Comparison of ENCODE assay signal across 17 mouse cellular contexts in genomic region chr11:101195571-101195970, GRCm38 (mm10). TPM values are rescaled to one million over a fixed set of nuclear protein-coding genes. Genes with fewer than 3 reads are reported as not detected.
"Had no signal": no experiment of that assay in that cellular context is flagged by ENCODE, and none has a peak within 500 bp of the region (broad histone marks: within the 10 kb centered on the region; RNA-seq: fewer than 3 reads in every experiment).

No protein-coding gene starts in this region.

- H3K9me3 ChIP-seq: liver, embryonic 13.5 days; midbrain, embryonic 10.5 days; neural tube, embryonic 12.5 days; neural tube, embryonic 15.5 days had no signal

- H3K4me3 ChIP-seq: left cerebral cortex, adult 2 months; liver, embryonic 13.5 days; midbrain, embryonic 10.5 days; neural tube, embryonic 12.5 days; neural tube, embryonic 15.5 days had no signal

- DNase-seq: kidney, adult 9 months; kidney, postnatal 14 days; kidney, postnatal 4 days; layer of hippocampus, postnatal 36 days; liver, embryonic 13.5 days; lung, adult 2 months; lung, postnatal 14 days; midbrain, embryonic 14.5 days; retina, postnatal 1 day; thymus, adult 18-20 months had no signal

- H3K27ac ChIP-seq: liver, embryonic 13.5 days; midbrain, embryonic 10.5 days; neural tube, embryonic 12.5 days; neural tube, embryonic 15.5 days had no signal

- H3K9ac ChIP-seq: liver, embryonic 13.5 days; neural tube, embryonic 12.5 days; neural tube, embryonic 15.5 days had no signal

- H3K27me3 ChIP-seq: liver, embryonic 13.5 days; neural tube, embryonic 12.5 days; neural tube, embryonic 15.5 days had no signal

- H3K4me2 ChIP-seq: liver, embryonic 13.5 days; neural tube, embryonic 12.5 days; neural tube, embryonic 15.5 days had no signal

RNA-seq across cellular contexts. Expression of gene Ccr10, which starts 20.3 kb away (rescaled TPM):
- total RNA-seq: layer of hippocampus, postnatal 10 days; layer of hippocampus, postnatal 36 days; liver, adult 2 months; megakaryocyte progenitor cell, adult 5-6 weeks had no signal
- polyA plus RNA-seq: liver, embryonic 13.5 days; midbrain, embryonic 14.5 days had no signal

RNA-seq across cellular contexts. Expression of gene Tubg2, which starts 39.9 kb away (rescaled TPM):
- total RNA-seq: liver, adult 2 months; megakaryocyte progenitor cell, adult 5-6 weeks had no signal
